Mouse (Mus musculus): ENCODE measurements around the gene Leap2.

The Leap2 gene

DNA sequence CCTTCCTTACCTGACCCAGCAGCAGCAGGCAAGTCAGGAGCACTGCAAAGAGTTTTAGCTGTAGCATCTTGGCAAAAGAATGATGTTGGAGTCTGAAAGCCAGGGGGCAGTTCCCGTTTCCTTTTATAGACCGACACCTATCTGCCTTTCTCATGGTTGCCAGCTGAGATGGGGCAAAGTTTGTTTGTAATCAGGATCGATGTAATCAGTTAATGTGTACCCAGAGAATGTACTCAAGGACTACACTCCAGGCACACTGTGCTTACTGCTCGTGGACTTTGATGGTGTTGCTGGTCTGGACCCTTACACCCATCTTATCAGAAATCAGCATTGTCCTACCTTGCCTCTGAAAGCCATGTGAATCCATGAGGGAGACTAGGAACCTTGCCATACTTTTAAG, at the start of gene Leap2:
Leap2 (minus strand) TSS at position 135 of the 400 bp plus-strand sequence.
- DNase-seq (ENCODE audit: low read depth, low spot score) = no peak

DNA sequence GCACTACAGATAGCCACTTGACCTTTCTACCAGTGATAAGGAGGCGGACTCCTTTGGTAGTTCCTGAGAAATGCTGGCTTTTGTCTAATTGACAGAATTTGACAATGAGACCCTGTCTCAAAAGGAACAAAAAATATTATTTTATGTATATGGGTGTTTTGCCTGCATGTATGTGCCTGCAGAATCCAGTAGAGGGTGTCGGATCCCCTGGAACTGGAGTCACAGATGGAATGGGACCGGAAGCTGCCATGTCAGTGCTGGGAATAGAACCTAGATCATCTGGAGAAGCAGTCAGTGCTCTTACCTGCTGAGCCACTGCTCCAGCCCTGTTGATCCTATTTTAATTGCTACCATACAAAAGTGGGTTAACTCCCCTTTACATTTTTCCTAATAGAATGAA, 49.7 kb upstream of the Leap2 start:
- no peak for DNase-seq (ENCODE audit: low read depth, low spot score)

DNA sequence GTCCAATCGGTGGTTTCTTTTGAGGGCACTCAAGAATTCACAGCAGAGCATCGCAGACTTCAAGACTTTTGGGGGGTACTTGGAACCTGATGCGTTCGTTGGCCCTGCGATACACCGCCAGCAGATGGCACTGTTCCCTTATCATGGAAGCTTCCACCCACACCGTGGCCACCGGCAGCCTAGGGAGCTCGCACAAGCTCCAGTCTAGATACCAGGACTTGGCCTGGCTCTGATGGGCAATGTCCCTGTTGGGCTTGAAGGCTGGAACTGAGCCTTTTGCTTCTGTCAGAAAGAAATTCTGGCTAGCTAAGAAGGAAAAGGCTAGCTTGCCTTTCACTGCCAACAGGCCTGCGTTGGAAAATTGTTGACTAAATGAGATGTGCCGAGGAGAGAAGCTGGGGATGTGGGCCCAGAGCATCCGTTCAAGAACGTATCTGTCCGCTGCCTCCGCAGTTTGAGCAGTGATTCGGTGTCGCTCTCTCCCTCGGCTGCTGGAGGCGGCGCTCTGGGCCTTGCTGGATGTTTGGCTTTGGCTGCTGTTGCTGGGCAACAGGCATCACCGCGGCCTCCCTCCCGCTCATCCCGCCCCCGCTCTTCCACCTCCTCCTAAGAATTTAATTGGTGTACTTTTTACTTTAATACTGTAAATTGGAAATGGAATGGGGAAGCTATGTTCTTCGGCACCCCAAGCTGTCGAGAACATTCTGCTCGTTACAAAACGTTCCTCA, 47.2 kb upstream of the Leap2 start, which contains the start of gene Gm9837:
Gm9837 (minus strand) TSS at position 512 of the 728 bp plus-strand sequence.
- peak; percentile 92 for DNase-seq (ENCODE audit: low read depth, low spot score)

DNA sequence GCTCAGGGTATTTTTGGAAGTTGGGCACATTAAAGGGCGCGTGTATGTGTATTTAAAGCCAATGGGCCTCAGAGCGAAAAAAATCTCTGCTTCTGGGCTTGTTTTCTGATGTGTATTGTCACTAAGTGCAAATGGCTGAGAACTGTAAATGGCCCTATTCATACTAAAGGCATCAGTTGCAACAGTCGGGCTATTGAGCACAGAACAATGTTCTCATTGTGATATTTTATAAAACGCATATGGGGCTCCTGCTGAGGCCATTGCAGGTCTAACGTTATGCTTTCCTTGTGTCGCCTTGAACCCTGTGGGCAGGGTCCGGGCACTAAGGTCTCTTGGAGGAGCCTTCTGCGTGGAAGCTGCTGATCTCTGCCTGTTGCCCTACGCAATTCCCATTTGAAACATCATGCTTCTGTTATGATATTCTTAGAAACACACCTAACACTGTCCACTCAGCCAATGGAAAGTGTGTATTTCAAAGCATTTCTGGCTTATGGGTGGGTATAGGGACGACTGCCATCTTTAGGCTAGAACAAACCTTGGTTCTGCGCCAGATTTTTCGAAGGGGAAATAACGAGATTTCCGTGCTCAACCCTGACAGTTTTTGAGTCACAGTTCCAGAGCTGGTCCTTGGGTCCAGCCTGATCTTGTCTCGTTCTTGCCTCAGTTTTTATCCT, 46.5 kb upstream of the Leap2 start:
- no peak for DNase-seq (ENCODE audit: low read depth, low spot score)

DNA sequence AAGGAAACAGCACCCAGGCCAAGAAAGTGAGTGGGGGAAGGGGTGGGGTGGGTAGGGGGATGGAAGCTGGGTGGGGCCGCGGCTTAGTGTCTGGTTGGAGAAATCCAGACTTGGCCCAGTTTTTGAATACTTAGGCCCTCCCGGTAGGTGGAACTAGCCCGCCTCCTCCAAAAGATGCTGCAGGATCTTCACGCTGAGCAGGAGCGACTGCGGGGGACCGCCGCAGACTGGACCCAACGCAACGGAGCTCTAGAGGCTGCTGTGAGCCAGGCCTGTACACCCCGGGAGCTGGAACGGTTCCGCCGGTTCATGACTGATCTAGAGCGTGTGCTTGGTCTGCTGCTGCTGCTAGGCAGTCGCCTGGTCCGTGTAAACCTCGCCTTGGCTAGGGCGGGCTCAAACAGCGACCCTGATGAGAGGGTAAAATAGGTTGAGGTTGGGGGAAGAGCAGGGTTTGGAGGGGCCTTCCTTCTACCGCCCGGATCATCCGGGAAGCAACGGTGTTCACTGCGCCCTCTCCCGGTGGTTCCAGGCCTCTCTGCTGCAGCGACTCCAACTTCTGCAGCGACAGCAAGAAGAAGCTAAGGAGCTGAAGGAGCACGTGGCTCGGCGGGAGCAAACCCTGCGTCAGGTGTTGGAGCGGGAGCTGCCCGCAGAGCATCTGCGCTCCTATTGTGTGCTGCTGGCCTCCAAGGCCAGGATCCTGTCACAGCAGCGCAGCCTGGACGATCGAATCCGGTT, 43.4 kb upstream of the Leap2 start:
- DNase-seq (ENCODE audit: low read depth, low spot score) = peak; percentile 83

DNA sequence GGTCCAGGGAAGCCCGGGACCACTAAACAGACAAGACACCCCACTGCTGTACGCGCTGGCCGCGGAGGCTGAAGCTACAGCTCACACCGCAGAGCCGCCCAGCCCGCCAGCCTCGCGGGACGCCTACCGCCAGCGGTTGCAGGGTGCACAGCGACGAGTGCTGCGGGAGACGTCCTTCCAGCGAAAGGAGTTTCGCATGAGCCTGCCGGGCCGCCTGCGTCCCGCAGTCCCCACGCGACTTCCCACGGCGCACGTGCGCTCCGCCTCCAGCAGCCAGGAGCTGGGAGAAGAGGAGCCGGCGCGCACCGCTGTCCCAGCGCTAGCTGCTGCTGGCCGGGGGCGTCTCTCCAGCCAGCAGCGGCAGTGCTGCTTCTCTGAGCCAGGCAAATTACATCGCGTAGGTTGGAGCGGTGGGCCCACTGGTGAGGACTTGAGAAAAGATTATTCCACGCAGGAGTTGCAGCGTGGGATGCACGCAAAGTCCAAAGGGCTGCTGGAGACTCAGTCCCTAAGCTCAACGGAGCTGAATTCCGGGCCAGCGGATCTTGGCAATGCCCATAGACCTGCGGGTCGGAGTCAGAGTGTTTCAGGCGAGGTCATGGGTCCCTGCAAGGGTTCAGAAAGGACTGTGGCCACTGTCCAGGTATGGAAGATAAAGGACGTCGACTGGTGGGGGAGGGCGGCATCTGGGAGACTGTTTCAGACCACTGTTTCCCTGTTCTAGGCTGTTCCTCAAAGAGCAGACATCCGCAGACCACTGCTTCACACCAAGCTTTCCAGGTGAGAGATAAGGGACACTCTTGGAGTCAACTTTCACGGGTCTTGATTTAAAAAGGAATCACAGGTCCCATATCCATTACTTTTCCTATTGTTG, 40.8 kb upstream of the Leap2 start:
- no peak for DNase-seq (ENCODE audit: low read depth, low spot score)

DNA sequence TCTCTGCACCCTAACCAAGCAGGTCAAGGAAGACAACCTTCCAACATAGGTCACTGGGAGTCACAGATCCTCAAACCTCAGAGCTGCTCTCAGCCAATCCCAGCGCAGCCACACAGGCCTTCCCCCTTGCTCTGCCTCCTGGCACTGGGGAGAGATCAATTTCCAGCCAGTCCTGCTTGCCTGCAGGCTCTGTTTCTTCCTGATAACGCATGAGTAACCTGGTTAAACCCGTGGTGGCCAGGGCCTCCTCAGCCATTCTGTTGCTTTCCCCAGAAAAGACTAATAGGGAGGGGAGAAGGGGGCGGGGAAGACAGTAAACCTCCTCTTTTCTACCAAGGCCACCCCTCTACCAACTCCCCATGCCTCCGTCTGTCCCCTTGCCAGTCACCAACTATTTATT, 38.8 kb upstream of the Leap2 start:
- DNase-seq (ENCODE audit: low read depth, low spot score) = no peak

DNA sequence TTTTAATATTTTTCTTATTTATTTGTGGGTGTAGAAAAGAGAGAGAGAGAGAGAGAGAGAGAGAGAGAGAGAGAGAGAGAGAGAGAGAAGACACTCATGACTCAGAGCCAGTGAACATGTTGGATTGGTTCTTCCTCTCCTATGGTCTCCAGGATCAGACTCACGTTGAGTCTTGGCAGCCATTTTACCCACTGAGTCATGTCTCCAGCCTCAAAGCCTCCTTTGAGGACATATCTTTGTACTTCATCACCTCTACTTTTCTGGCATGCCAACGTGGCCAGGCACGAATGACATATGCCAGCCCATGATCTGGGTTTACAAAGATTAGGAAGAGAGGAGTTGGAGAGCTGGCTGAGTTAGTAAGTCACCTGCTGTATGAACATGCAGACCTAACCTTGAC, 37.2 kb upstream of the Leap2 start:
- no peak for DNase-seq (ENCODE audit: low read depth, low spot score)

DNA sequence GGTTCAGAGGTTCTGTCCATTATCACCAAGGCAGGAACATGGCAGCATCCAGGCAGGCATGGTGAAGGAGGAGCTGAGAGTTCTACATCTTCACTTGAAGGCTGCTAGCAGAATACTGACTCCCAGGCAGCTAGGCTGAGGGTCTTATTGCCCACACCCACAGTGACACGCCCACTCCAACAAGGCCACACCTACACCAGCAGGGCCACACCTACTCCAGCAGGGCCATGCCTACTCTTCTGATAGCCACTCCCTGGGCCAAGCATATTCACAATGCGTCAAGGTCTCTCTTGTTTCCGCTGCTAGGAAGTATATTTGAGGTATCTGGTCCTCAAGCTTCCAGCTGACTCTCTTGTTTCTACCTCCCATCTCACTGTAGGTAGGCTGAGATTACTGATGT, 36.0 kb upstream of the Leap2 start:
- DNase-seq (ENCODE audit: low read depth, low spot score) = no peak

DNA sequence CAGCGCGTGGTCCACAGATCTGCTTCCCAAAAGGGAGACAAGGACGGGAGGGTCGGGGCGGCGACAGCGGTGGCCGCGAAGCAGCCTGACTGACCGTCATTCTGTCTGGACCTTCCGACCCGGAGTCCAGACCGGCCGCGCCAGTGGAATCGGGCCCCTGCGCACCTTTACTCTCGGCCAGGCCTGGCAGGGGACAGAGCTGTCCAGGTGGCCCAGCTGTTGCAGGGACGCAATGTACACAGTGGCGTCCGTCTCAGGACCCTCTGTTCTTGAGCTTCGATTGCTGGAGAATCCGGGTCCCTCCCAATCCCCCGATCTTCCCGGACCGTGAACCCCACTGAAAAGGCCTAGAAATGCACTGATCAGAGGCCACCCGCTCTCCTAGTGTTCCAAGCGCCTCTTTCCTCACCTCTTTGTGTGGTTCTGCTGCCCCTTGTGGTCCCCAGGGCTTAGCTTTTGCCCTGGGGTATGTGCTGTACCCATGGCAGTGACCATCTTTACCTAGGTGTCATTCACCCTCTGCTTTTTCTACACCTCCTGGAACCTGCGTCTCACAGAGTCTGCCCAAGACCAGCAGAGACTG, 34.5 kb upstream of the Leap2 start:
- no peak for DNase-seq (ENCODE audit: low read depth, low spot score)

DNA sequence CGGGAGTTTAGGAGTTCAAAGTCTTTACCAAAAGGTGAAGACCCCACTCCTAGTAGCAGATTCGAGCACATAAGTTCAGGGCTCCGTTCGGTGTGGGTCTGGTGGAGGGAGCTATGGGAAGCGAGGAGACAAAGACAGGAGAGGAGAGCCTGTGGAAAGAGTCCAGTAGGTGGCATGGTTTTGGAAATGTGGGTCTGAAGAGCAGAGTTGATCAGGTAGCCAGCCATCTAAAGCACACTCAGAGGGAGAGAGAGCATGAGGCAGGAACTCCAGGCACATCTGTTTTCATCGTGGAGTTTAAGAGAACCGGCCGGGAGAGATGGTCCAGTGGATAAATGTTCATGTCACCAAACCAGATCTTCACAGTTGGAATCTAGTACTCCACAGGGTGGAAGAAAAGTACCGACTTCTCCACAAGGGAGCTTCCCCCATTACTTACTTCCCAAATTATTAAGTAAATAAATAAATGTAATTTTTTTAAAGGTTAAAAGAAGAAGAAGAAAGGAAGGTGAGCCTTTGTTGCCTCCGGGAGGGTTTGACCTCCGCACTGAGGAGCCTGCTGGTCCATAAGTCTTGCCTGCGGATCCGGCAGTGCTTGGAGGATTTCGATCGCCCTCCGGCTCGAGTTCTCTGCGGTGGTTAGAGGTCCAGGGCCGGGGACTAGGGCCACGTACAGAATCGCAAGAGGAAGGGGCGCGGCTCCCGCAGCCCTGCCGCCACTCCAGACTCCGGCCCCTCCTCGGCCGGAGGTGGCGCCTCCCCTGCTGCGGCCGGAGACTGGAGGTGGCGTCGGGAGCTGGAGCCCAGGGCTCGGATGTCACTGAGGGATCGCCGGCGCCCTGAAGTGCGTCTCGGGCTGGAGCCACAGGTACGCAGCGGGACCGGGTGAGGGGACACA, 33.8 kb upstream of the Leap2 start, which contains the start of the genes Gm10447 and Shroom1:
Gm10447 (minus strand) TSS at position 637 of the 898 bp plus-strand sequence.
Shroom1 (plus strand) TSS at position 732 of the 898 bp plus-strand sequence.
- DNase-seq (ENCODE audit: low read depth, low spot score) = peak; percentile 60

DNA sequence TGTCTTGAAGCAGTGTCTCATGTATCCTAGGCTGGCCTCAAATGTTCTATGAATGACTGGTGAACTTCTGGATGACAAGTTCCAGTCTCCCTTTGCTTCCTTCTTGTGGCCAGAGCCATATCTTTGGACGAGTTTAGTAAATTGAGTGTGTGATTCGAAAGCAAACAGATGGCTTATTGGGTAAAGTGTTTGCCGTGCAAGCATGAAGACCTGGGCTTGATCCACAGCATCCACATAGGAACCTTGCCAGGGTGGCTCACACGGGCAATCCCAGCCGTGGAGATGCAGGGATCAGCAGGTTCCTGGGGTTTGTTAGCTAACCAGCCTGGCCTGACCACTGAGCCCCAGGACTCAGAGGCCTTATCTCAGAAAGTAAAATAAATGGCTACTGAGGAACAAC, 30.1 kb upstream of the Leap2 start:
- DNase-seq (ENCODE audit: low read depth, low spot score) = no peak

DNA sequence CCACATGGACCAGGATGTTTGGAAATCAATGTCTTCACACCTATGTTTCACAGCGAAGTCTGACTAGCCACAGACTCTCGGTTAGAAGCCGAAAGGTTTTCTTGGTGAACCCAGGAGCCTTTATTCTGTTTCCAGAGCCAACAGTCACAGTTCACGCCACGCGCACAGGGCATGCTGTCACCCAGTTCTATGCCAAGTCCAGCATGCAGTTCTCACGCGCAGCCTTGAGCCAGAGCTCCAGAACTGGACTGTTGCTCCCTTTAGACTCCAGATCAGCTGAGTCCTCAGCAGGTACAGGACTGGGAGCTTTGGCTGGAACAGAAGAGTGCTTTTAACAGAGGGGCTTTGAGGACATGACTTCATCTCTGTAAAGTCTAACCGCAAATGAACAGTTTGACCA, 29.4 kb upstream of the Leap2 start:
- no peak for DNase-seq (ENCODE audit: low read depth, low spot score)

DNA sequence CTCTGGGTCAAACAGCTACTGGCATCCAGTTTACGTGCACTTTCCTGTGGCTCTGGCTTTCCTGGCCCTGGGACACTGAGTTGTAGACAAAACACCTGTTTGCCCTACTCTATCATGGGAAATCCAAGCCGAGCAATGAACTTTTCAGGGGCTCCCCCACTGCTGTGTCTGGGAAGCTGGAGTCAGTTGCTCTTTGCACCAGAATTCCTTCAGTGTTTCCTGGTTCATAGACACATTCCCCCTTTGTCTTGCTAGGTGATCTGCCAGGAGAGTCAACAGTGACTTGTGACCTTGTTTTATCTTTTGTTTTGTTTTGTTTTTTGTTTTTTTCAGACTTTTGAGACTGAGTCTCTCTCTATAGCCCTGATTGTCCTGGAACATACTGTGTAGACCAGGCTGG, 28.4 kb upstream of the Leap2 start:
- DNase-seq (ENCODE audit: low read depth, low spot score) = no peak

DNA sequence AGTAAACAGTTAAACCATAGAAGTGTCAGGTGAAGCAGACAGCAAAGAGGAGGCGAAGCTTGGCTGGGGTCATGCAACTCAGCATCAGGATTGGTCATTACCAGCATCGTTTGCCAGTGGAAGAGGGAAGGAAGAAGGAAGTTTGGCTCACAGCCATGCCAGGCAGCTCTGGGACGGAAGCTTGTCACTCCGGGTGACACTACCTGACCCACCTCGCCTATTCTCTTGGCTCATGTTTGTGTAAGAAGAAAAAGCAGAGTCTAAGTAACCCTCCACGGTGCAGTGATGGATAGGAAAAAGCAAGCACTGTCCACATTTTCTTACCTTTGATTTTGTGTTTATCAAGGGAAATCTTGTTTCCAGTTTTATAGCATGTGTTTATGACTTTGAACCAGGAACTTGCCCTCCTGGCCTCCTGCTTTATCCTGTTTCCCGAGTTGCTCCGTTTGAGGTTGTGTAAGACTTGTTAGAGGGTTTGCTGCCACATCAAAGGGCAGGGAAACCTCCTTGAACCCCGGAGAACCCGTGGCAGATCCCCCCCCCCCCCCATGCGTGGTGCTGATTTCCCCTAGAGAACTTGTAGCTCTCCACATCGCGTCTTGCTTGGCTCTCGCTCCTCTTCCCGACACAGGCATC, 27.2 kb upstream of the Leap2 start:
- no peak for DNase-seq (ENCODE audit: low read depth, low spot score)

DNA sequence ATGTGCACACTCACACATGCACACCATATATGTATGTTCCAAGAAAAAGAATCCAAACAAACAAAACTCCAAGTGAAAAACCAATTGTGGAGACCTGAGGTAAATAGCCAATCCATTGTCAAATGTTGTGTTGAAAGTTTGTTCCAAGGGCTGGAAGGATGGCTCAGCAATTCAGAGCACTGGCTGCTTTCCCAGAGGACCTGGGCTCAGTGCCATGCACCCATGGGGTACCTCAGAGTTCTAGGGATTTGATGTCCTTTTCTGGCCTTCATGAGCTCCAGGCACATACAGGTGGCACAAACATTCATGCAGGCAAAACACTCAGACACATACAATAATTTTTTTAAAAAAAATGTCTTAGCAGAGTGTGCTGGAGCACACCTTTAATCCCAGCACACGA, 25.6 kb upstream of the Leap2 start:
- no peak for DNase-seq (ENCODE audit: low read depth, low spot score)

DNA sequence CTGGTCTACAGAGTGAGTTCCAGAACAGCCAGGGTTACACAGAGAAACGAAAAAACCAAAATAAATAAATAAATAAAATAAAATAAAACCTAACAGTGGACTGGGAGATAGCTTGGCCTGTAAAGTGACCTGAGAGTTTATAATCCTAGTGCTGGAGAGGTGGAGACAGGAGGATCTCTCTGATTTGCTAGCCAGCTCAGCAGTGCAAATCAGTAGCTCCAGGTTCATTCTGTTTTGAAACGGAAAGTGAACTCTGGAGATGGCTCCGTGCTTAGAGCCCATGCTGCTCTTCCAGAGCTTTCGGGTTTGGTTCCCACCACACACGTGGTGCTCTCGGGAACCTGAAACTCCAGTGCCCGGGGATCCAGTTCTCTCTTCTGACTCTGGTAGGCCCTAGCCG, 25.0 kb upstream of the Leap2 start:
- no peak for DNase-seq (ENCODE audit: low read depth, low spot score)

DNA sequence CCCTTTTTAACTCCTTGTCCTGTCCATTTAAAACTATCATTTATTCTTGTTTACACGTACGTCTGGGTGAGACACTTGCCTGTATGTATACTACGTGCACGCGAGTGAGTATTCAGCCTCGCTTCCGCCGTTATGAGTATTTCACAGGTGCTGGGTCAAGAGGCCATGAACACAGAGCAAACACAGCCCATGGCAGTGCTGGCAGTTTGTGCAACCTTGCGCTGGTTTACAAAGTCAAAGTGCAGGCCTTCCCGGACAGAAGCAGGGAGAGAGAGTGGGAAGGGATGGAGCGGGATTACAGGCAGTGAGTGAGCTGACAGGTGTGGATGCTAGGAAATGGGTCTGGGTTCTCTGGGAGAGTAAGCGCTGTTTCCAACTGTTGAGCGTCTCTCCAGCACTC, 23.2 kb upstream of the Leap2 start:
- no peak for DNase-seq (ENCODE audit: low read depth, low spot score)

DNA sequence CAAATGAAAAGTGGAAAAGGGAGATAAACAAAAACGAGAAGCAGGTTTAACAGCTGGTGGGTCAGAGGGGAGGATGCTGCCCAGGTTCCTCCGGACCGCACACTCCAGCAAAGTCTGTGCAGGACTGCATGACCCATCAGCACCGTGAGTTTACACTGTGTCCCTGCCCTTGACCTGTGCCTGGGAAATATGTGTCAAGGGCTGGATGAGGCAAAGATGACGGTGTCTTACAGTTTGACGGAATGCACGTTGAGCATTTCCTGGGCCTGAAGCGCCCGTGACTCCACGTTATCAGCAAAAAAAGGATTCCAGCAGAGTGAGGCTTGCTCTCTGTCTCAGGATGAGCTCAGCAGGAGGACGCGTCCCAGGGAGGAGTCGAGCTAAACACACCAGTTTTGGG, 22.6 kb upstream of the Leap2 start:
- no peak for DNase-seq (ENCODE audit: low read depth, low spot score)

DNA sequence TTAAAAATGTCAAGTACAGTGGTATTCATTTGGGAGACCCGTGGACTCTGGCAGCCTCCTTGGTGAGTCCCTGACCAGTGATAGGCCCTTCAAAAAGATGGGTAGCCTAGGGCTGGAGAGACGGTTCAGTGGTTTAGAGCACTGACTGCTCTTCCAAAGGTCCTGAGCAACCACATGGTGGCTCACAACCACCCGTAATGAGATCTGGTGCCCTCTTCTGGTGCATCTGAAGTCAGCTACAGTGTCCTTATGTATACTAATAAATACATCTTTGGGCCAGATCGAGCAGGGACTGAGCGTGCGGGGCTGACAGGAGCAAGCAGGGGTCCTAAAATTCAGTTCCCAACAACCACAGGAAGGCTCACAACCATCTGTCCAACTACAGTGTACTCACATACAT, 20.9 kb upstream of the Leap2 start:
- no peak for DNase-seq (ENCODE audit: low read depth, low spot score)

Data from forelimb bud, embryonic 11.5 days (tissue).